Mouse (Mus musculus): ENCODE data around the gene Spop. TPM values are rescaled to one million over a fixed set of nuclear protein-coding genes. Genes with fewer than 3 reads are reported as not detected.

Spop gene
- polyA plus RNA-seq, 1 experiment from 2014 or later = 103 TPM

DNA sequence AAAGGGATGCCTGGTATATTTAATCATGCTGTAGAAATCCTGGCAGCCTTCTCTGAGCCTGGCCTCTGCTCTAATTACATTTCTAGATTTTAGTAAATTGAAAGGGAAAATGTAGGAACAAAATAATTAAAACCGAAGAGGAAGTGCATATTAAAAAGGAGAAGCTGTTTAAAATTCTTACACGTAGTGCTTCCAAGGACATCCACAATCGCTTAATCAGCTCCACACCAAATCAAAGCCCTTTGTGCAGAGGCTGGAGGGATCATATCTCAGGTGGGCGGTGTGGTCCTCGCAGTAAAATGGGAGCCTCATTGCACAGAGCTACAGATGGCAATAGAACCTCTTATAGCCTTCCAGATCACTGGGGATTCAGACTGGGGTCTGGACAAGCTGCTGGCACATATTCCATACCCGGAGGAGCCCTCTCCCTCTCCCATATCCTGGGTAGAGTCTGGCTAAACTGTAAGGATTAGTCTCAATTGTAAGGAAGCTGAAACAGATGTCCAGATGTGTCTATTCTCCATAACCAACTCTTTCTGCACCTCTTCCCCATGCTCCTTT, 2.3 kb upstream of the Spop start:
- DNase-seq (ENCODE audit: low spot score) = no peak
- no peak overlapping the region for H3K27ac ChIP-seq
- H3K4me1 ChIP-seq = peaks cover 13% of the 10 kb centered on the region
- H3K4me3 ChIP-seq = no peak overlapping the region
- WGBS = 75% methylated on average over 6 of the region's 6 CpGs
- H3K36me3 ChIP-seq = no peaks in the 10 kb centered on the region
- no peaks in the 10 kb centered on the region for H3K9me3 ChIP-seq
- no peaks in the 10 kb centered on the region for H3K27me3 ChIP-seq (ENCODE audit: insufficient read depth, poor library complexity, severe bottlenecking)

- H3K27ac ChIP-seq = no peak overlapping the region
- H3K27me3 ChIP-seq (ENCODE audit: insufficient read depth, poor library complexity, severe bottlenecking) = no peaks in the 10 kb centered on the region
- peaks cover 13% of the 10 kb centered on the region for H3K4me1 ChIP-seq
- DNase-seq (ENCODE audit: low spot score) = no peak
- WGBS = 85% methylated on average over 3 of the region's 3 CpGs
- no peak overlapping the region for H3K4me3 ChIP-seq
- no peaks in the 10 kb centered on the region for H3K9me3 ChIP-seq
- H3K36me3 ChIP-seq = no peaks in the 10 kb centered on the region
Observed at GRCm38 (mm10) chr11:95412615-95413014, 1.3 kb upstream of the Spop start.

DNA sequence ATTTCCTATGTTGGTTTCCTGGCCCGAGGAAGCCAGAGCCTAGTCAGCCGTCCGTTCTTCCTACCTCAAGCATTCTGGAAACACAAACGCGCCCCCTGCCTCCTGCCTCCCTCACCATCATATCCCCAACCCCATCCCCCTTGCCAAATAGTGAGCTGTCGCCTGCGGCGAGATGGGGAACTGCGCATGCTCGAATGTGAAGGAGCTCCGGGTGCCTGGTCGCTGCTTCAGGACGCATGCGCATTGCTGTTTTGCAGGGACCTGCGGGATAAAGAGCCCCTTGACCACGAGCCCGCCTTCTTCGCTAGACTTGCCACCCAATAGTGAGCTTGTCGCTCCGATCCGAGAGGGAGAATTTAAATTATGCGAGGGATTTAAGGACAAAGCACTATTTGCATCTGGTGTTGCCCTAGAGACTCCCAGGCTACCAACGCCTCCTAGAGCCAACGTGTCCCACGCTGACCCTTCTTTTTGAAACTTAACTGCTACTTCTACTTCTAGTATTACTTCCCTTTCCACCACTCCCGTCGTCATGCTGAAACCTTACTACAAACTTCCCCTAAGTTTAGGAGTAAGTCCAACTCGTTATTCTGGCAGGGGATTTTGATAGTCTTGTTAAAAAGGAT, 769 bp downstream of the Spop start:
- Histone ChIP-seq H3K4me3 (peak overlapping the region; percentile 77), H3K27me3 (ENCODE audit: insufficient read depth, poor library complexity, severe bottlenecking) (no peaks in the 10 kb centered on the region), H3K9me3 (no peaks in the 10 kb centered on the region), H3K27ac (peak overlapping the region; percentile 89), H3K36me3 (0 out of 2 replicates have a peak, but pooled peaks cover 2% of the 10 kb centered on the region), H3K4me1 (peaks cover 13% of the 10 kb centered on the region)
- DNase-seq (ENCODE audit: low spot score) = peak; percentile 99
- under 1% methylated on average over 28 of the region's 28 CpGs for WGBS

GRCm38 (mm10) chr11:95415931-95416330, 2.1 kb downstream of the Spop start:
- no peak for DNase-seq (ENCODE audit: low spot score)
- H3K27ac ChIP-seq = peak overlapping the region; percentile 89; the same call in 1 of the 2 replicates
- H3K4me1 ChIP-seq = peaks cover 13% of the 10 kb centered on the region
- H3K9me3 ChIP-seq = no peaks in the 10 kb centered on the region
- peak overlapping the region; percentile 77 for H3K4me3 ChIP-seq
- H3K27me3 ChIP-seq (ENCODE audit: insufficient read depth, poor library complexity, severe bottlenecking) = no peaks in the 10 kb centered on the region
- H3K36me3 ChIP-seq = peaks cover 5% of the 10 kb centered on the region; the same call in 1 of the 2 replicates

DNA sequence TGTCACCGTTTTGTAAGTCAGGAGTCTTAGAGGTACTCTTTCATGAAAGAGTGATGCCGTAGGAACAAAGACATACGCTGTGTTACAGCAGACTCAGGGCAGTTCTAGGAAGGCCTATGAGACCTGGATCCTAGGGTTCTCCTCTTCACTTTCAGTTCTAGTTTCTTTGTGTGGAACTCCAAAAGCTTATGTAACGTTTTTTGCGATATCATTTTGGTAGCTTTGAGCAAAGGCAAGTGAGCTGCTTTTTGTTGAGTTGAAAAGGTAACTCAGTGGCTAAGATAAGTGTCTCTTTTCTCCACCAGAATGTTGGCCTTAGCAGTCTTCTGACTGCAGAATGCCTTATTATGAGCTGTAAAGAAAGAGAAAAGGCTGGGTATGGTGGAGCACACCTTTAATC, 3.5 kb downstream of the Spop start:
- Histone ChIP-seq H3K27ac (no peak overlapping the region), H3K27me3 (ENCODE audit: insufficient read depth, poor library complexity, severe bottlenecking) (no peaks in the 10 kb centered on the region), H3K9me3 (no peaks in the 10 kb centered on the region), H3K36me3 (peaks cover 5% of the 10 kb centered on the region; the same call in 1 of the 2 replicates), H3K4me3 (no peak overlapping the region), H3K4me1 (peaks cover 13% of the 10 kb centered on the region)
- no peak for DNase-seq (ENCODE audit: low spot score)
- whole genome bisulfite sequencing = 77% methylated on average over 5 of the region's 5 CpGs

GRCm38 (mm10) chr11:95420880-95421435, 7.1 kb downstream of the Spop start:
- Histone ChIP-seq H3K4me1 (peaks cover 4% of the 10 kb centered on the region), H3K36me3 (peaks cover 8% of the 10 kb centered on the region; the same call in 1 of the 2 replicates), H3K4me3 (no peak overlapping the region), H3K27me3 (ENCODE audit: insufficient read depth, poor library complexity, severe bottlenecking) (no peaks in the 10 kb centered on the region), H3K27ac (no peak overlapping the region), H3K9me3 (no peaks in the 10 kb centered on the region)
- WGBS = 70% methylated on average over 2 of the region's 2 CpGs
- no peak for DNase-seq (ENCODE audit: low spot score)

- WGBS = 74% methylated on average over 3 of the region's 3 CpGs
- H3K27ac ChIP-seq = no peak overlapping the region
- H3K4me3 ChIP-seq = no peak overlapping the region
- H3K27me3 ChIP-seq (ENCODE audit: insufficient read depth, poor library complexity, severe bottlenecking) = no peaks in the 10 kb centered on the region
- H3K4me1 ChIP-seq = no peaks in the 10 kb centered on the region
- H3K9me3 ChIP-seq = no peaks in the 10 kb centered on the region
- peaks cover 8% of the 10 kb centered on the region; the same call in 1 of the 2 replicates for H3K36me3 ChIP-seq
- no peak for DNase-seq (ENCODE audit: low spot score)
Observed at GRCm38 (mm10) chr11:95423505-95423904, 9.6 kb downstream of the Spop start.

DNA sequence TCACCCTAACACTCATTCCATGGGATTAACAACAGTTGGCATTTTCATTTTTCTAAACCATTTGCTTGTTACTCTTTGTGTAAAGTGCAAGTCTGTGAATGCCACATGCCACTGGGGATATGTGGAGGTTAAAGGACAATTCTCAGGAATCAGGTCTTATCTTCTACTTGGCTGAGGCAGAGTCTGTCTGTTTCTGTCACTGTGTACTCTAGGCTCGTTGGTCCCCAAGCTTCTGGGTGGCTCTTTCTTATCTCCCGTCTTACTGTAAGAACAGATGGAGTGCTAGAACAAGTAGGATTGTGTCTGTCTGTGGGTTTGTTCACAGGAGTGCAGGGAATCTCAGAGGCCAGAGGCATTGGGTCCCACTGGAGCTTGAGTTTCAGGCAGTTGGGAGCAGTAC, 17.5 kb downstream of the Spop start:
- Histone ChIP-seq H3K27ac (no peak overlapping the region; the same call in 1 of the 2 replicates), H3K36me3 (no peaks in the 10 kb centered on the region; the same call in 1 of the 2 replicates), H3K27me3 (ENCODE audit: insufficient read depth, poor library complexity, severe bottlenecking) (no peaks in the 10 kb centered on the region), H3K4me1 (peaks cover 24% of the 10 kb centered on the region), H3K4me3 (no peak overlapping the region), H3K9me3 (no peaks in the 10 kb centered on the region)
- WGBS = 16% methylated on average over 2 of the region's 2 CpGs
- no peak for DNase-seq (ENCODE audit: low spot score)

GRCm38 (mm10) chr11:95432194-95432593, 18.3 kb downstream of the Spop start:
- Histone ChIP-seq H3K27ac (no peak overlapping the region), H3K9me3 (no peaks in the 10 kb centered on the region), H3K36me3 (no peaks in the 10 kb centered on the region; the same call in 1 of the 2 replicates), H3K4me1 (peaks cover 24% of the 10 kb centered on the region), H3K27me3 (ENCODE audit: insufficient read depth, poor library complexity, severe bottlenecking) (no peaks in the 10 kb centered on the region), H3K4me3 (no peak overlapping the region)
- 94% methylated on average over 2 of the region's 2 CpGs for WGBS
- DNase-seq (ENCODE audit: low spot score) = no peak

GRCm38 (mm10) chr11:95445371-95445770, 31.5 kb downstream of the Spop start:
- no peaks in the 10 kb centered on the region for H3K27me3 ChIP-seq (ENCODE audit: insufficient read depth, poor library complexity, severe bottlenecking)
- no peak for DNase-seq (ENCODE audit: low spot score)
- H3K4me1 ChIP-seq = peaks cover 22% of the 10 kb centered on the region
- H3K27ac ChIP-seq = no peak overlapping the region
- 31% methylated on average over 2 of the region's 2 CpGs for WGBS
- no peaks in the 10 kb centered on the region for H3K9me3 ChIP-seq
- H3K4me3 ChIP-seq = no peak overlapping the region
- peaks cover 12% of the 10 kb centered on the region; the same call in 1 of the 2 replicates for H3K36me3 ChIP-seq

DNA sequence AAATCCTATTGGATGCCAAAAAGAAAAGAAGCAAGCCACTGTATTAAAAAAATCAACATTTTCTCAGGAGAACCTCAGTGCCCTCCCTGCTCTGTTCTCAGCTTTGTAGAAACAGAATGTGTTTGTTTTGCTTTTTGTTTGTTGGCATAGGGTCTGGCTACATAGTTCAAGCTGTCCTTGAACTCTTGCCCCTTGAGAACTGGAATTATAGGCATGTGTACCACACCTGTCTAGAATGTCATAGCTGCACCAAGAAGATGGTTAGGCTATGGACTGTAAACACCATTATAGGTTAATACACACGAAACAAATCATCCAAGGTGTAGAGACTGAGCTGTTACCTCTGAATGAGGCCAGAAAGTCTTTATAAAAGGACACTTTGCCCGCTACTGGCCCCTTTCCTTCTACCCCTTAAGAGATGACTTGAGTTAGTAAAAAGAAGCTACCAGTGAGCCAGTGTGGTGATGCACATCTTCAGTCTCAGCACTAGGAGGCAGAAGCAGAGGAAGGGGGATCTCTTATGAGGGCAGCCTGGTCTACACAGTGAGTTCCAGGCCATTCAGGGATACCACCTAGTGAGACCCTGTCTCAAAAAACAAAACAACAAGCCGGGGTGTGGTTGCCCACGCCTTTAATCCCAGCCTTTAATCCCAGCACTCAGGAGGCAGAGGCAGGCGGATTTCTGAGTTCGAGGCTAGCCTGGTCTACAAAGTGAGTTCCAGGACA, 32.9 kb downstream of the Spop start:
- 92% methylated on average over 6 of the region's 6 CpGs for WGBS
- Histone ChIP-seq H3K36me3 (peaks cover 23% of the 10 kb centered on the region; the same call in 1 of the 2 replicates), H3K27me3 (ENCODE audit: insufficient read depth, poor library complexity, severe bottlenecking) (no peaks in the 10 kb centered on the region), H3K4me3 (no peak overlapping the region), H3K27ac (no peak overlapping the region), H3K9me3 (no peaks in the 10 kb centered on the region), H3K4me1 (peaks cover 22% of the 10 kb centered on the region)
- no peak for DNase-seq (ENCODE audit: low spot score)

DNA sequence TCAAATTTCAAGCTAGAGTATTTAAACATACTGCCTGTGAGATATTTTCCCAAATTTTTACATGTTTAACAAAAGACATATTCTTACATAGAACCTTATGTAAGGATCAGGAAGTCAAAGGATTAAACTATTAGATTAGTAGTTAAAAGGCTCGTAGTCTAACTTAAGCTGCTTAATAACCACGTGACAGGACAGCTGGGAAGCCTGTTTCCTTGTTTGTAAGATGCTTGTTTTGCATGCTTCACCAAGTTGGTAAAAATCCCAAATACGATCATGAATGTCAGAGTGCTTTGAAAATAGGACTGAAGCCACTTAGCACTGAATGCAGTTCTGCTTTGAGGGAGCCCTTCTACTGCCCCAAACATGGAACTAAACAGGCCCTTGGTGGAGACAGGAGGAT, 34.5 kb downstream of the Spop start:
- DNase-seq (ENCODE audit: low spot score) = no peak
- H3K4me3 ChIP-seq = no peak overlapping the region
- H3K36me3 ChIP-seq = peaks cover 24% of the 10 kb centered on the region; the same call in 1 of the 2 replicates
- H3K27me3 ChIP-seq (ENCODE audit: insufficient read depth, poor library complexity, severe bottlenecking) = no peaks in the 10 kb centered on the region
- 84% methylated on average over 3 of the region's 3 CpGs for WGBS
- H3K27ac ChIP-seq = no peak overlapping the region
- H3K9me3 ChIP-seq = no peaks in the 10 kb centered on the region
- H3K4me1 ChIP-seq = peaks cover 22% of the 10 kb centered on the region

GRCm38 (mm10) chr11:95455331-95455730, 41.5 kb downstream of the Spop start:
- Histone ChIP-seq H3K27me3 (ENCODE audit: insufficient read depth, poor library complexity, severe bottlenecking) (no peaks in the 10 kb centered on the region), H3K9me3 (no peaks in the 10 kb centered on the region), H3K36me3 (peaks cover 20% of the 10 kb centered on the region; the same call in 1 of the 2 replicates), H3K4me1 (no peaks in the 10 kb centered on the region), H3K4me3 (no peak overlapping the region), H3K27ac (no peak overlapping the region)
- DNase-seq (ENCODE audit: low spot score) = no peak
- 73% methylated on average over 8 of the region's 8 CpGs for WGBS
